Mouse (Mus musculus): ENCODE data around the gene Pold2. TPM values are rescaled to one million over a fixed set of nuclear protein-coding genes. Genes with fewer than 3 reads are reported as not detected.

Gene Pold2
- polyA plus RNA-seq, 1 experiment from 2014 or later: 86.8 TPM

GRCm38 (mm10) chr11:5836126-5836525 is 42.0 kb downstream of the Pold2 start:
- no peaks in the 10 kb centered on the region for H3K27me3 ChIP-seq (ENCODE audit: control insufficient read depth, insufficient read depth, low read length)
- ATAC-seq (replicated peaks; ENCODE audit: insufficient number of reproducible peaks, low FRiP score, low TSS enrichment): no peak
- H3K4me3 ChIP-seq (ENCODE audit: low read depth, low read length): no peak overlapping the region
- no peak overlapping the region for H3K9ac ChIP-seq (ENCODE audit: low read depth, low read length)
- WGBS (ENCODE audit: insufficient replicate concordance): 63% methylated on average over 1 of the region's 1 CpGs
- H3K27ac ChIP-seq (ENCODE audit: low read depth, low read length): no peak overlapping the region
- H3K9me3 ChIP-seq (replicated peaks; ENCODE audit: control insufficient read depth, low read length): no peaks in the 10 kb centered on the region
- 0 out of 2 replicates have a peak, but pooled peaks cover 3% of the 10 kb centered on the region for H3K4me1 ChIP-seq (ENCODE audit: control insufficient read depth, insufficient read depth, low read length)
- H3K4me2 ChIP-seq: no peak overlapping the region
- H3K36me3 ChIP-seq (ENCODE audit: control insufficient read depth, insufficient read depth, low read length): peaks cover 15% of the 10 kb centered on the region

GRCm38 (mm10) chr11:5835057-5835456 is 43.0 kb downstream of the Pold2 start:
- H3K27me3 ChIP-seq (ENCODE audit: control insufficient read depth, insufficient read depth, low read length): no peaks in the 10 kb centered on the region
- H3K9ac ChIP-seq (ENCODE audit: low read depth, low read length): no peak overlapping the region
- WGBS (ENCODE audit: insufficient replicate concordance): 80% methylated on average over 7 of the region's 7 CpGs
- peaks cover 9% of the 10 kb centered on the region; the same call in 1 of the 2 replicates for H3K4me1 ChIP-seq (ENCODE audit: control insufficient read depth, insufficient read depth, low read length)
- H3K27ac ChIP-seq (ENCODE audit: low read depth, low read length): no peak overlapping the region
- no peak overlapping the region for H3K4me2 ChIP-seq
- no peak overlapping the region for H3K4me3 ChIP-seq (ENCODE audit: low read depth, low read length)
- no peaks in the 10 kb centered on the region for H3K9me3 ChIP-seq (replicated peaks; ENCODE audit: control insufficient read depth, low read length)
- ATAC-seq (replicated peaks; ENCODE audit: insufficient number of reproducible peaks, low FRiP score, low TSS enrichment): no peak
- H3K36me3 ChIP-seq (ENCODE audit: control insufficient read depth, insufficient read depth, low read length): peaks cover 15% of the 10 kb centered on the region

DNA sequence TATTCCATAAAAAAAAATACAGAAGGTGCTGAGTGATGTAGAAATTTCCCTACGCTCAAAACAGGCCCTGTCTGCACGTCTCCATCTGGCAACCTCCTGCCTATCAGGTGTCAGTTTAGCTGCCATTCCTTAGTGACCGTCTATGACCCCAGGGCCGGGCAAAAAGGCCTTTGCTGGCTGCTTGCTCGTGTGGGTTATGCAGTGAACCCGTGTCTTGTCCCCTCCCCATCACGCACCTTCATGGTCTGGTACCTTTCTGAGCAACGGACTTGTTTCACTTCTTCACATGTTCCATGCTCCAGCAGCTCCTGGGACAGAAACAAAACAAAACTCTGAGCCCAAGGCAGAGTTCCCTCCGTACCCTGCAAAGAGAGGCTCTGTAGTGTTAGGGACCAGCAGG is 43.6 kb downstream of the Pold2 start:
- H3K4me1 ChIP-seq (ENCODE audit: control insufficient read depth, insufficient read depth, low read length): peaks cover 9% of the 10 kb centered on the region; the same call in 1 of the 2 replicates
- WGBS (ENCODE audit: insufficient replicate concordance): 72% methylated on average over 9 of the region's 9 CpGs
- no peak overlapping the region for H3K9ac ChIP-seq (ENCODE audit: low read depth, low read length)
- no peak overlapping the region for H3K27ac ChIP-seq (ENCODE audit: low read depth, low read length)
- H3K4me2 ChIP-seq: no peak overlapping the region
- no peaks in the 10 kb centered on the region for H3K9me3 ChIP-seq (replicated peaks; ENCODE audit: control insufficient read depth, low read length)
- no peak for ATAC-seq (replicated peaks; ENCODE audit: insufficient number of reproducible peaks, low FRiP score, low TSS enrichment)
- H3K36me3 ChIP-seq (ENCODE audit: control insufficient read depth, insufficient read depth, low read length): peaks cover 15% of the 10 kb centered on the region
- no peaks in the 10 kb centered on the region for H3K27me3 ChIP-seq (ENCODE audit: control insufficient read depth, insufficient read depth, low read length)
- H3K4me3 ChIP-seq (ENCODE audit: low read depth, low read length): no peak overlapping the region

- Histone ChIP-seq H3K9ac (ENCODE audit: low read depth, low read length) (no peak overlapping the region), H3K27me3 (ENCODE audit: control insufficient read depth, insufficient read depth, low read length) (no peaks in the 10 kb centered on the region), H3K4me2 (no peak overlapping the region), H3K36me3 (ENCODE audit: control insufficient read depth, insufficient read depth, low read length) (peaks cover 23% of the 10 kb centered on the region), H3K4me3 (ENCODE audit: low read depth, low read length) (no peak overlapping the region), H3K27ac (ENCODE audit: low read depth, low read length) (no peak overlapping the region), H3K4me1 (ENCODE audit: control insufficient read depth, insufficient read depth, low read length) (peaks cover 6% of the 10 kb centered on the region; the same call in 1 of the 2 replicates), H3K9me3 (replicated peaks; ENCODE audit: control insufficient read depth, low read length) (no peaks in the 10 kb centered on the region)
- no peak for ATAC-seq (replicated peaks; ENCODE audit: insufficient number of reproducible peaks, low FRiP score, low TSS enrichment)
- 90% methylated on average over 12 of the region's 12 CpGs for WGBS (ENCODE audit: insufficient replicate concordance)
These were observed 48.8 kb downstream of the Pold2 start for GRCm38 (mm10) chr11:5829327-5829726.

DNA sequence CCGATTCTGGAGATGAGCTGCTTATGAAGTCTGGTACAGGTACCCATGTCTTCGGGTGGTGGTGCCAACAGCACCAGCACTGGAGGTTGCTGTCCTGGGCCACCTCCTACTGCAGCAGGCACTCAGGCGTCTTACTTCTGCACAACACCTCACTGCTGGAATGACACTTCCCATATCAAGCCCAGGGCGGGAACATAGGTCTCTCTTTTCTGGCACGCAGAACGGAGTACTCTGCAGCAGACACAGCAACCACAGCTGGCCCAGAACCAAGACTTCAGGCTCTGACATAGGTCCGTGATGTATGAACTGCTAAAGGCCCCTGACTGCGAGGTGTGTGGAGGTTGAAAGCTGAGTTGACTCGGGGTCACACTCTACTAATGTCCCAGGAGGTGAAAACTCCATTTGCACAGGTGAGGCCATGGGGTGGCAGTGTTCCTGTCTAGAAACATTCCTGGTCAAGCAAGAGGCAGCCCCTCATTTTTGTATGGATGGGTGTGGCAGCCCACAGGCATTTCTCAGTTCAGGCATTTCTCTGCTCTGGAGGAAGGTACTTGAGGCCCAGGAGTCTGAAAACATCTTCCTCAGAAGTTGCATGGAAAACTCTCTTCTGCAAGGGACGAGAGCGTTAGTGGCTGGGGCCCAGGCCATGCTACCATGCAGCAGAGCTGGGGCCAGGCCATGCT is 49.4 kb downstream of the Pold2 start:
- H3K9ac ChIP-seq (ENCODE audit: low read depth, low read length): no peak overlapping the region
- WGBS (ENCODE audit: insufficient replicate concordance): 83% methylated on average over 11 of the region's 11 CpGs
- no peak overlapping the region for H3K4me3 ChIP-seq (ENCODE audit: low read depth, low read length)
- no peaks in the 10 kb centered on the region for H3K9me3 ChIP-seq (replicated peaks; ENCODE audit: control insufficient read depth, low read length)
- no peak for ATAC-seq (replicated peaks; ENCODE audit: insufficient number of reproducible peaks, low FRiP score, low TSS enrichment)
- H3K4me1 ChIP-seq (ENCODE audit: control insufficient read depth, insufficient read depth, low read length): peaks cover 6% of the 10 kb centered on the region; the same call in 1 of the 2 replicates
- H3K36me3 ChIP-seq (ENCODE audit: control insufficient read depth, insufficient read depth, low read length): peaks cover 20% of the 10 kb centered on the region
- H3K4me2 ChIP-seq: no peak overlapping the region
- H3K27ac ChIP-seq (ENCODE audit: low read depth, low read length): no peak overlapping the region
- no peaks in the 10 kb centered on the region for H3K27me3 ChIP-seq (ENCODE audit: control insufficient read depth, insufficient read depth, low read length)

DNA sequence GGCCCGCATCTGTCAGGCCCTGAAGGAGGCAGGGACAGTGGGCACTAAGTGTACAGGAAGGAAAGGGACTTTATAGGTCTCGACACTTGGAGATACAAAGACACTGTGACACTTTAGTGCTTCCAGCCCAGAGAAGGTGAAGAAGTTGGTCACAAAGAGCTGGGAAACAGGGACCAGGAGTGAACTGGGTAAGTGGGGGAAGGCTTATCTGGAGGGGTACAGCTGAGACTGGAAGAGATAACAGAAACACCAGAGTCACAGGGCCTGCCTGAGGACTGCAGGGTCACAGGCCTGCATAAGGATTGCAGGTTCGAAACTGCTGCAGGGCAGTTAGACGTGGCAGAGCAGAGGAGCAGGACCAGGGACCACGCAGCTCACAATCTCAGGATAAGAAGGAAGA is 50.2 kb downstream of the Pold2 start:
- WGBS (ENCODE audit: insufficient replicate concordance): 82% methylated on average over 5 of the region's 5 CpGs
- no peak overlapping the region for H3K4me2 ChIP-seq
- no peak for ATAC-seq (replicated peaks; ENCODE audit: insufficient number of reproducible peaks, low FRiP score, low TSS enrichment)
- no peaks in the 10 kb centered on the region for H3K27me3 ChIP-seq (ENCODE audit: control insufficient read depth, insufficient read depth, low read length)
- no peaks in the 10 kb centered on the region for H3K9me3 ChIP-seq (replicated peaks; ENCODE audit: control insufficient read depth, low read length)
- peaks cover 6% of the 10 kb centered on the region; the same call in 1 of the 2 replicates for H3K4me1 ChIP-seq (ENCODE audit: control insufficient read depth, insufficient read depth, low read length)
- no peak overlapping the region for H3K4me3 ChIP-seq (ENCODE audit: low read depth, low read length)
- no peak overlapping the region for H3K9ac ChIP-seq (ENCODE audit: low read depth, low read length)
- H3K36me3 ChIP-seq (ENCODE audit: control insufficient read depth, insufficient read depth, low read length): peaks cover 18% of the 10 kb centered on the region
- no peak overlapping the region for H3K27ac ChIP-seq (ENCODE audit: low read depth, low read length)

DNA sequence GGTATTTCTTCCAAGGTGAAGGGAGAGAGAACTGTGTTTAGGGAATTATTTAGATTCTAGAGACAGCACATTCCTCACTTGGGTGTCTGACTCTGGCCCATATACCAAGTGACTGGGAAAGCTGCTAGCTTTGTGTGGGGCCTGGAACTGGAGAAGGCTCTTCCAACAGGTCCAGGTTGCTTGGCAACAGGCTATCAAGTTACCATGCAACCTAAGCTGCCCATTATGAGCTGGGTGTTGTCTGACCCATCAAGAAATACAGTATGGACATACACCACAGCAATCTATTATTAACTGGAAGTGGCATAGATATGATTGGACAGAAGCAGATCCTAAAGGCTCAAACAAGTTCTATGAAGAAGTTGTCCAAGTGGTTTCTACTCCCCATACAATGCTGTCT is 52.7 kb downstream of the Pold2 start:
- H3K4me3 ChIP-seq (ENCODE audit: low read depth, low read length): no peak overlapping the region
- no peak overlapping the region for H3K27ac ChIP-seq (ENCODE audit: low read depth, low read length)
- no peaks in the 10 kb centered on the region for H3K4me1 ChIP-seq (ENCODE audit: control insufficient read depth, insufficient read depth, low read length)
- no peak overlapping the region for H3K9ac ChIP-seq (ENCODE audit: low read depth, low read length)
- no peaks in the 10 kb centered on the region for H3K27me3 ChIP-seq (ENCODE audit: control insufficient read depth, insufficient read depth, low read length)
- no peak overlapping the region for H3K4me2 ChIP-seq
- peaks cover 8% of the 10 kb centered on the region for H3K36me3 ChIP-seq (ENCODE audit: control insufficient read depth, insufficient read depth, low read length)
- ATAC-seq (replicated peaks; ENCODE audit: insufficient number of reproducible peaks, low FRiP score, low TSS enrichment): no peak
- no peaks in the 10 kb centered on the region for H3K9me3 ChIP-seq (replicated peaks; ENCODE audit: control insufficient read depth, low read length)

Other genes starting within 250 kb of the Pold2 start
- 174 and 184 TPM in 2 replicates for gene Mrps24, start 162.6 kb downstream of the Pold2 start, polyA plus RNA-seq (2014; fragmentation: Nextera tagmentation; extraction: Ambion mirVana)
- 14.2 and 18.7 TPM in 2 replicates for gene Urgcp, start 115.9 kb downstream of the Pold2 start, polyA plus RNA-seq (2014; fragmentation: Nextera tagmentation; extraction: Ambion mirVana)
- gene Dbnl, start 89.8 kb downstream of the Pold2 start, polyA plus RNA-seq (2014; fragmentation: Nextera tagmentation; extraction: Ambion mirVana): 88.3 and 90.3 TPM in 2 replicates
- gene Pgam2, start 74.6 kb downstream of the Pold2 start, polyA plus RNA-seq (2014; fragmentation: Nextera tagmentation; extraction: Ambion mirVana): 761 and 811 TPM in 2 replicates
- gene Polm, start 40.3 kb downstream of the Pold2 start, polyA plus RNA-seq (2014; fragmentation: Nextera tagmentation; extraction: Ambion mirVana): 5.1 and 5.7 TPM in 2 replicates
- 21.4 and 27.7 TPM in 2 replicates for gene Aebp1, start 16.3 kb downstream of the Pold2 start, polyA plus RNA-seq (2014; fragmentation: Nextera tagmentation; extraction: Ambion mirVana)
- 7,501 and 8,192 TPM in 2 replicates for gene Myl7, start 20.5 kb upstream of the Pold2 start, polyA plus RNA-seq (2014; fragmentation: Nextera tagmentation; extraction: Ambion mirVana)
- gene Gck, start 71.8 kb upstream of the Pold2 start, polyA plus RNA-seq (2014; fragmentation: Nextera tagmentation; extraction: Ambion mirVana): 2.0 and 2.6 TPM in 2 replicates
- gene Ykt6, start 77.4 kb upstream of the Pold2 start, polyA plus RNA-seq (2014; fragmentation: Nextera tagmentation; extraction: Ambion mirVana): 19.3 and 25.4 TPM in 2 replicates
- gene Camk2b, start 188.1 kb upstream of the Pold2 start, polyA plus RNA-seq (2014; fragmentation: Nextera tagmentation; extraction: Ambion mirVana): 2.4 and 2.7 TPM in 2 replicates